Mouse (Mus musculus): ENCODE measurements around the gene Rbm47. TPM values are rescaled to one million over a fixed set of nuclear protein-coding genes. Genes with fewer than 3 reads are reported as not detected.

Gene Rbm47
- polyA plus RNA-seq (2012; rRNA removed): 142 and 310 TPM in 2 replicates

DNA sequence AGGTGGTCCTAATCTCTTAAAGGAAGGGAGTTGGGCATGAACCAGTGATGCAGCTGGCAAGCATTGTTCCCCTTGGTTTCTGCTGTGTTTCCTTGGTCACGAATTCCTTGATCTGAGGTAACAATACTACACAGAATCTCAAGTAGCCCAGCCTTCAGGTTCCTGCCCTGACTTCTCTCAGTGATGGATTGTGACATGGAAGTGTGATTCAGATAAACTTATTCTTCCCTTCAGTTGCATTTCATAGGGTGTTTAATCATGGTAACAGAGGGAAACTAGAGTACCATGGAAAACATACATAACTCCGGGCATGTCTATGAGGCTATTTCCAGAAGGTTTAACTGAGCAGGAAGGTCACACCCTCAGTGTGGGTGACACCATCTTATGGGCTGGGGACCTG is at the start of gene Rbm47:
Gene Rbm47 (minus strand): TSS at position 101 of the 400 bp plus-strand sequence.
- Histone ChIP-seq H3K4me3 (ENCODE audit: low read depth, low read length) (no peak within 1 kb of the TSS), H3K27me3 (ENCODE audit: control insufficient read depth, insufficient read depth, low read length) (no peaks in the 10 kb centered on the region), H3K27ac (ENCODE audit: insufficient read depth, low read depth, low read length) (no peak within 1 kb of the TSS), H3K4me1 (ENCODE audit: control insufficient read depth, insufficient read depth, insufficient read length, low read length) (no peaks in the 10 kb centered on the region), H3K36me3 (ENCODE audit: control insufficient read depth, insufficient read depth, low read length) (no peaks in the 10 kb centered on the region)
- 81% methylated on average over 2 of the region's 2 CpGs for WGBS
- TF ChIP-seq CTCF (IDR thresholded peaks at IDR 0.05; ENCODE audit: extremely low read depth, insufficient read length, insufficient replicate concordance, low read depth, low read length): no peak
- TF ChIP-seq POLR2A (IDR thresholded peaks at IDR 0.05; ENCODE audit: low read depth, low read length): no peak

DNA sequence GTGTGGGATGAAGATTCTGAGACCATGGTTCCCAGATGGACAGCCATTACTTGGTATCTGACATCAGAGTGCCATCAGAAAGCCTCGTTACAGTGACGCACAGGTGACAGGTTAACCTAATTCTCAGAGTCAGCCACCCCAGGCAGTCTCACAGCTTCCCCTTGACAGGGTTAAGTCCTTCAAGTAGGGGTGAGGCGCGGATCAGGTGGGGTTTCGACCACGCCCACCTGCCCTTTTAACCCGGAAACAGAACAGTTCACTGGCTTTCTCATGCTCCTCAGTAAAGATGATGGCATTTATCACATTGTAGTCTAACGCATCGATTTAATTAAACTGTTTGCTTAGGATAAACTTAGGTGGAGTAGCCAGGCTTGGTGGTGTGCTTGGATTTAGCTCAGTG is 47.7 kb upstream of the Rbm47 start:
- Histone ChIP-seq H3K27me3 (ENCODE audit: control insufficient read depth, insufficient read depth, low read length) (no peaks in the 10 kb centered on the region), H3K27ac (ENCODE audit: insufficient read depth, low read depth, low read length) (peak overlapping the region; percentile 36; the same call in 1 of the 2 replicates), H3K4me3 (ENCODE audit: low read depth, low read length) (no peak overlapping the region), H3K4me1 (ENCODE audit: control insufficient read depth, insufficient read depth, insufficient read length, low read length) (peaks cover 16% of the 10 kb centered on the region; the same call in 1 of the 2 replicates), H3K36me3 (ENCODE audit: control insufficient read depth, insufficient read depth, low read length) (no peaks in the 10 kb centered on the region)
- 31% methylated on average over 9 of the region's 9 CpGs for WGBS
- TF ChIP-seq CTCF (IDR thresholded peaks at IDR 0.05; ENCODE audit: extremely low read depth, insufficient read length, insufficient replicate concordance, low read depth, low read length) (no peak), POLR2A (IDR thresholded peaks at IDR 0.05; ENCODE audit: low read depth, low read length) (no peak)

DNA sequence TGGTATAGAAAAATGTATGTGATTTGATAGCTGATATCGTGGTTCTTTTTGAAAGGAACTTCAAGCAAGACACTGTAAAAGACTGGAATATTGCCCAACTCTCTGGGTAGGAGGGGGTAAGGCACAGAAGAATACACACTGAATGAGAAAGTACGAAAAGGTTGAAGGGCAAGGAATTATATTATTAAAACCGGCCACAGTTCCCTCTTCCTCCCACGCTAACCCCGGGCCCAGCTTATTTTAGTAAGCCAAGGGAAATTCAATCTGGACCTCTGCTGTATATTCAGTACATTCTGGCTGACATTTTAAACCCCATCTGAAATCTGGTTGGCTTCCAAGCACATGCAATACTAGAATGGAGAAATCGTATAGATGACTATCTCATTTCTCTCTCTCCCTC is 46.8 kb upstream of the Rbm47 start:
- Histone ChIP-seq H3K4me3 (ENCODE audit: low read depth, low read length) (no peak overlapping the region), H3K27me3 (ENCODE audit: control insufficient read depth, insufficient read depth, low read length) (no peaks in the 10 kb centered on the region), H3K36me3 (ENCODE audit: control insufficient read depth, insufficient read depth, low read length) (no peaks in the 10 kb centered on the region), H3K4me1 (ENCODE audit: control insufficient read depth, insufficient read depth, insufficient read length, low read length) (peaks cover 20% of the 10 kb centered on the region; the same call in 1 of the 2 replicates), H3K27ac (ENCODE audit: insufficient read depth, low read depth, low read length) (no peak overlapping the region)
- WGBS: 29% methylated on average over 6 of the region's 6 CpGs
- TF ChIP-seq CTCF (IDR thresholded peaks at IDR 0.05; ENCODE audit: extremely low read depth, insufficient read length, insufficient replicate concordance, low read depth, low read length) (no peak), POLR2A (IDR thresholded peaks at IDR 0.05; ENCODE audit: low read depth, low read length) (no peak)

DNA sequence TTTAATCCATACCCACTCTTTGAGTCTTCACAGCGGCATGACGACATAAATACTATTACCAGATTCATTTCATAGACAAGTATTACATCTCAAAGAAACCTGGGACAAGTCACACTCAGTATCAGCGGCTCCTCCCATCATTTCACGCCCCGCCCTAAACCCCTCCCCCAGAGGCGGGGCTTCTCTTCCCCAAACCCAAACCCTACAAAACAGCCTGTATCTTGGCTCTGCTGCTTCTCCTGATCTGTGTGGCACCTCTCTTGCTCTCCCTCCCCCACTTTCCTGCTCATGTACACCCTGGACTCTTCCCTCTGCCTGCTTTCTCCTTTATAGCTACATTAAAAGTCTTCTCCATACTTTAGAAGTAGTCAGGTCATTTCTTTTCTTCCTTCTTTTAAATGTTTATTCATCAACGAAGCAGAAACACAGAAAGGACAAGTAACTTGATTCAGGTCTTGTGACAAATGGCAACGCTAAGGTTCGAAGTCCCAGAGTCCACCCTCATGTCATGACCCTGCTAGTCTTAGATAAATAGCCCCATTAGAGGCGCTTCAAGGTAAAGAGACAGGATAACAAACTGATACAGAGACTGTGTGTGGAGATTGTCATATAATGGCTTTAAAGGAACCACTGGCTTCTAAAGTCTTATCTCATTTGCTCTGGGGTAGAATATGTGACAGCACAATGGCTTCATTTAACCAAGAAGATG is 42.8 kb upstream of the Rbm47 start:
- Histone ChIP-seq H3K27ac (ENCODE audit: insufficient read depth, low read depth, low read length) (peak overlapping the region; percentile 83), H3K27me3 (ENCODE audit: control insufficient read depth, insufficient read depth, low read length) (no peaks in the 10 kb centered on the region), H3K4me1 (ENCODE audit: control insufficient read depth, insufficient read depth, insufficient read length, low read length) (peaks cover 19% of the 10 kb centered on the region; the same call in 1 of the 2 replicates), H3K4me3 (ENCODE audit: low read depth, low read length) (no peak overlapping the region), H3K36me3 (ENCODE audit: control insufficient read depth, insufficient read depth, low read length) (no peaks in the 10 kb centered on the region)
- WGBS: 41% methylated on average over 10 of the region's 10 CpGs
- TF ChIP-seq POLR2A (IDR thresholded peaks at IDR 0.05; ENCODE audit: low read depth, low read length) (no peak), CTCF (IDR thresholded peaks at IDR 0.05; ENCODE audit: extremely low read depth, insufficient read length, insufficient replicate concordance, low read depth, low read length) (no peak)

DNA sequence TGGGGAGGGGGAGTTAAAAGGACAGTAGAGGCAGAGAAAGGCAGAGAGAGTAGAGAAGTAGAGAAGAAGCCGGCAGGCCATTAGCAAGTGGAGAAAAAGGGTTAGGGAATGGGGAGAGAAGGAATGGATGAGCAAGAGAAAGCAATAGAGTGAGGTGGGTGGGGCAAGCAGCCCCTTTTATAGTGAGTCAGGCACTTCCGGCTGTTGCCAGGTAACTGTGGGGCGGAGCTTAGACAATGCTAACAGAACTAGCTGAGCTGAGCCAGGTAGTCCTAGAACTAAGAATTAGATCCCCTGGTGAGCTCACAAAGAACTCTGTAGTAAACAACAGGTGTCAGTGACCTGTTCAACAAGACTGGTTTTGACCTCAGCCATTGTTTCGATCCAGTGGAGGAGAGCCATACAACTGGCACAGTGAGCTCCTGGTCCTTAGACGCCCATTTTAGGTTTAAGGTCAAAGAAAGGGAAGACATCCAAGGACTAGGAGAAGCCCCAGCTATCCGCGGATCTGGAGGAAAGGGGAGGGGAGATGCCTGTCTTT is 41.5 kb upstream of the Rbm47 start:
- 56% methylated on average over 7 of the region's 7 CpGs for WGBS
- H3K4me3 ChIP-seq (ENCODE audit: low read depth, low read length): no peak overlapping the region
- H3K4me1 ChIP-seq (ENCODE audit: control insufficient read depth, insufficient read depth, insufficient read length, low read length): peaks cover 13% of the 10 kb centered on the region; the same call in 1 of the 2 replicates
- no peak for TF ChIP-seq POLR2A (IDR thresholded peaks at IDR 0.05; ENCODE audit: low read depth, low read length)
- no peak for TF ChIP-seq CTCF (IDR thresholded peaks at IDR 0.05; ENCODE audit: extremely low read depth, insufficient read length, insufficient replicate concordance, low read depth, low read length)
- H3K27me3 ChIP-seq (ENCODE audit: control insufficient read depth, insufficient read depth, low read length): no peaks in the 10 kb centered on the region
- H3K27ac ChIP-seq (ENCODE audit: insufficient read depth, low read depth, low read length): no peak overlapping the region
- H3K36me3 ChIP-seq (ENCODE audit: control insufficient read depth, insufficient read depth, low read length): no peaks in the 10 kb centered on the region

DNA sequence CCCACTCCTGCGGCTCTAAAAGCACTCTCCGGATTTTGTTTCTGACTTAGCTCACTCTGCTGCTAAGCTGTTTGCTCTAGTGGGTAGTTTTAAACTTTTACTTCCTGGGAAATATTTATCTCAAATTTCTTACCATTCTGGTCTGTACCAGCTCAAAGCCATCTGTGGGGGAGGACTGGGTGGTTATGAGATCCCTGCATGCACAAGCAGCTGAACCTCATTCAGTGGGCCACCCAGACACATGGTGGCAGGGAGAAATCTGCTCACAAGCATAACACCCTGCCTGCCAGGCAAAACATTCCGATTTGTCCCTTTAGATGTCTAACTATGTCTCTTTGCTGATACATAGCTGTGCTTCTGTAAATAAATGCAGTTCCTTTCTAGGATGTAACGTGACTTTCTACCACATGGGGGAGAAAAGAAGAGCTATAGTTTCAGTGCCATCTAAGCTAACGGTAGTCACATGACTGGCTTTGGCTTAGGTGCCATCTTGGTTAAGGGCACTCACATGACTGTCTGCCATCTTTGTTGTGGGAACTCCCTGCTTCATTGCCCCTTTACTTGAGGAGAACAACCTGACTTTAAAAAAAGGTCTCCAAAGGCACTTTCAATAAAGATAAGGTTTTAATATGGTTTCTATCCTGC is 36.7 kb upstream of the Rbm47 start:
- Histone ChIP-seq H3K27ac (ENCODE audit: insufficient read depth, low read depth, low read length) (no peak overlapping the region), H3K36me3 (ENCODE audit: control insufficient read depth, insufficient read depth, low read length) (no peaks in the 10 kb centered on the region), H3K4me1 (ENCODE audit: control insufficient read depth, insufficient read depth, insufficient read length, low read length) (peaks cover 3% of the 10 kb centered on the region; the same call in 1 of the 2 replicates), H3K4me3 (ENCODE audit: low read depth, low read length) (no peak overlapping the region), H3K27me3 (ENCODE audit: control insufficient read depth, insufficient read depth, low read length) (no peaks in the 10 kb centered on the region)
- 84% methylated on average over 5 of the region's 5 CpGs for WGBS
- TF ChIP-seq CTCF (IDR thresholded peaks at IDR 0.05; ENCODE audit: extremely low read depth, insufficient read length, insufficient replicate concordance, low read depth, low read length) (no peak), POLR2A (IDR thresholded peaks at IDR 0.05; ENCODE audit: low read depth, low read length) (no peak)

DNA sequence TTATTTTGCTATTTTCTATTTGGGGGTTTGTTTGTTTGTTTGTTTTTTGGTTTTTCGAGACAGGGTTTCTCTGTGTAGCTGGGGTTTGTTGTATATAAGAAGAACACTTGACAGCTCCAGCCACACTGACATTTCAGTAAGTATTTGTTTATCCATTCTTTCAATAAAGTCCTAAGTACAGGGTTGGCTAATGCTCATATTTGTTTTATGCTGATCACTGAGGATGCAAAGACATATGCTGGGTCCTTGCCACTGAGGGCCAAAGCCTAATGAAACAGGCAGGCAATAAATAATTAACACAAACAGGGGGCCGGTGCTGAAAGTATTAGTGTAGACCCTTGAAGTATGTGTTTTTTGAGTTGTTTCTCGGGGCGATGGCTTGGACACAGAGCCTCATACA is 32.0 kb upstream of the Rbm47 start:
- no peaks in the 10 kb centered on the region for H3K4me1 ChIP-seq (ENCODE audit: control insufficient read depth, insufficient read depth, insufficient read length, low read length)
- no peak for TF ChIP-seq CTCF (IDR thresholded peaks at IDR 0.05; ENCODE audit: extremely low read depth, insufficient read length, insufficient replicate concordance, low read depth, low read length)
- TF ChIP-seq POLR2A (IDR thresholded peaks at IDR 0.05; ENCODE audit: low read depth, low read length): no peak
- H3K27me3 ChIP-seq (ENCODE audit: control insufficient read depth, insufficient read depth, low read length): no peaks in the 10 kb centered on the region
- WGBS: 82% methylated on average over 4 of the region's 4 CpGs
- no peak overlapping the region for H3K27ac ChIP-seq (ENCODE audit: insufficient read depth, low read depth, low read length)
- no peak overlapping the region for H3K4me3 ChIP-seq (ENCODE audit: low read depth, low read length)
- H3K36me3 ChIP-seq (ENCODE audit: control insufficient read depth, insufficient read depth, low read length): no peaks in the 10 kb centered on the region

Measured in small intestine, adult 2 months (tissue).